Mouse (Mus musculus): ENCODE measurements around the gene 4930415O20Rik.

Gene 4930415O20Rik

GRCm38 (mm10) chr15:98633822-98634470 is 63.1 kb downstream of the 4930415O20Rik start:
- peak in 1 of 2 experiments; percentile 18 for DNase-seq

- DNase-seq, result peak; percentile 86 to 89
These were observed 63.8 kb downstream of the 4930415O20Rik start for GRCm38 (mm10) chr15:98634541-98635081.

GRCm38 (mm10) chr15:98635291-98635841 is 64.6 kb downstream of the 4930415O20Rik start:
- DNase-seq, result peak in 1 of 2 experiments; percentile 37

DNA sequence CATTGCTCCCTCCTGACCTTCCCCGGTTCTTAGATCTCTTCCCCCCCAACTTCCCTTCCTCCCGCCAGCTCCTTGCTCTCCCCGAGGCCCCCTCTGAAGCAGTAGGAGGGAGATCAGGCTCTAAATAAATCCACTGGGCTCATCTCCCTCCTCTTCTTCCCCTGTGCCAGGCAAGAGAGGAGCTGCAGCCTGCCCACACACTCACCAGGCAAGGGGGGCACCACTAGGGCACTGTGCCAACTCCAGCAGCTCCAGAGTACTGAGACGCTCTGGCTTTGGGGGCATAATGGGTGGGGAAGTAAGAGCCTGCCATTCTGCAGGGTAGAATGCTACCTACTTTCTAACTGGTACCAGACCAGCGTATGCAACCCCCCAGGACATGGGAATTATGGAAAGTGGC is 65.7 kb downstream of the 4930415O20Rik start:
- no peak for DNase-seq

- DNase-seq, result no peak
These were observed 66.4 kb downstream of the 4930415O20Rik start for GRCm38 (mm10) chr15:98637155-98637554.
